ENCODE assay signal across 8 mouse cellular contexts in the genomic region with DNA sequence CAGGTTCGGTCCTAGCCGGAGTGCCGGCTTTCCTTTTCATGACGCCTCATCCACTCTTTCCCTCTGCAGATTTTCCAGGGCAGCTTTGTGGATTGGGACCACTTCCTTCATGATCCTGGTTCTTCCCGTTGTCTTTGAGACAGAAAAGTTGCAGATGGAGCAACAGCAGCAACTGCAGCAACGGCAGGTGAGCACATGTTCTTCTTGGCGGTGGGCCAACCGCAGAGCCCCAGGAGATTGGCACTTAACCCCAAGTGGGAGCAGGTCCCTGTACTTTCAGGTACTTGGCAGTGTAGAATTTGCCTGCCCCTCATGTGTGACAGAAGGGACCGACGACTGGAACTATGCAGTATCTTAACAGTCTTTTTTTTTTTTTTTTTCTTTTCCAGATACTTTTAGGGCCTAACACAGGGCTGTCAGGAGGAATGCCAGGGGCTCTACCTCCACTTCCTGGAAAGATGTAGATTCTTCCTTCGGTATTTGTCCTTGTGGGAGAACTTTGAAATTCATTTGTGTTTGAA. TPM values are rescaled to one million over a fixed set of nuclear protein-coding genes. Genes with fewer than 3 reads are reported as not detected.
DNase-seq lines count a peak whose midpoint lies in the region; ATAC-seq and TF ChIP-seq lines count a peak whose summit lies in the region.
"Not testable (repeated sequence)": the region's sequence is repeated elsewhere in the genome, so short reads cannot be mapped to it uniquely, and the experiment has no call there.

No protein-coding gene starts in this region.

- H3K9me3 ChIP-seq in ES-Bruce4 (replicated peaks; ENCODE audit: control insufficient read depth, insufficient read depth, low read length, poor library complexity, severe bottlenecking); embryonic facial prominence, embryonic 13.5 days; hindbrain, embryonic 15.5 days; liver, embryonic 15.5 days (replicated peaks); midbrain, embryonic 15.5 days; stomach, embryonic 15.5 days: not testable (repeated sequence)

- 70% methylated on average over 11 of the region's 11 CpGs for WGBS in embryonic facial prominence, embryonic 13.5 days
- 59% methylated on average over 11 of the region's 11 CpGs for WGBS in heart, adult 2 months
- WGBS in hindbrain, embryonic 15.5 days: 84% methylated on average over 11 of the region's 11 CpGs
- WGBS in liver, embryonic 15.5 days (ENCODE audit: insufficient replicate concordance): 73% methylated on average over 11 of the region's 11 CpGs
- WGBS in midbrain, embryonic 15.5 days: 86% methylated on average over 11 of the region's 11 CpGs
- 71% methylated on average over 11 of the region's 11 CpGs for WGBS in stomach, embryonic 15.5 days

- ATAC-seq in embryonic facial prominence, embryonic 13.5 days (ENCODE audit: insufficient number of reproducible peaks, insufficient read depth, low FRiP score, low TSS enrichment, low read depth); hindbrain, embryonic 15.5 days (ENCODE audit: low FRiP score, low read depth); liver, embryonic 15.5 days (ENCODE audit: insufficient read depth); midbrain, embryonic 15.5 days (replicated peaks); stomach, embryonic 15.5 days (ENCODE audit: insufficient read depth, low FRiP score, low read depth): not testable (repeated sequence)

- H3K27me3 ChIP-seq in ES-Bruce4 (ENCODE audit: control insufficient read depth, insufficient read depth, low read length, poor library complexity, severe bottlenecking); embryonic facial prominence, embryonic 13.5 days; heart, adult 2 months (ENCODE audit: control insufficient read depth, insufficient read depth, low read length); hindbrain, embryonic 15.5 days; liver, embryonic 15.5 days; midbrain, embryonic 15.5 days (replicated peaks); stomach, embryonic 15.5 days (replicated peaks): not testable (repeated sequence)

- intact Hi-C loops in heart, adult 2 months (cut with DNase I): loop anchor here (2.0 kb wide), 1 partner anchor 15 kb away; the partner anchor contains the start of gene Josd1

- not testable (repeated sequence) for TF ChIP-seq EP300 in ES-Bruce4 (IDR thresholded peaks at IDR 0.05; ENCODE audit: insufficient read depth, low read depth, low read length); heart, adult 2 months (IDR thresholded peaks at IDR 0.05; ENCODE audit: insufficient read depth, low read depth, low read length)

- DNase-seq in heart, adult 2 months; layer of hippocampus, adult 2 months (ENCODE audit: low spot score in 2 of 2): not testable (repeated sequence)

- H3K36me3 ChIP-seq in ES-Bruce4 (ENCODE audit: control insufficient read depth, insufficient read depth, low read length, poor library complexity, severe bottlenecking): peaks cover 47% of the 10 kb centered on the region
- H3K36me3 ChIP-seq in embryonic facial prominence, embryonic 13.5 days: peaks cover 58% of the 10 kb centered on the region
- not testable (repeated sequence) for H3K36me3 ChIP-seq in heart, adult 2 months (ENCODE audit: control insufficient read depth, insufficient read depth, low read length)
- peaks cover 40% of the 10 kb centered on the region for H3K36me3 ChIP-seq in hindbrain, embryonic 15.5 days
- H3K36me3 ChIP-seq in liver, embryonic 15.5 days (replicated peaks): peaks cover 54% of the 10 kb centered on the region
- H3K36me3 ChIP-seq in midbrain, embryonic 15.5 days (replicated peaks): peaks cover 35% of the 10 kb centered on the region
- peaks cover 25% of the 10 kb centered on the region; the same call in 1 of the 2 replicates for H3K36me3 ChIP-seq in stomach, embryonic 15.5 days

- H3K4me3 ChIP-seq in ES-Bruce4 (ENCODE audit: low read depth, low read length): peak overlapping the region; percentile 64
- peak overlapping the region; percentile 96 for H3K4me3 ChIP-seq in embryonic facial prominence, embryonic 13.5 days
- H3K4me3 ChIP-seq in heart, adult 2 months: peak overlapping the region; percentile 21
- peak overlapping the region; percentile 96 for H3K4me3 ChIP-seq in hindbrain, embryonic 15.5 days
- H3K4me3 ChIP-seq in layer of hippocampus, adult 2 months: peak overlapping the region; percentile 85
- H3K4me3 ChIP-seq in liver, embryonic 15.5 days (replicated peaks): peak overlapping the region; percentile 94
- peak overlapping the region; percentile 93 for H3K4me3 ChIP-seq in midbrain, embryonic 15.5 days
- H3K4me3 ChIP-seq in stomach, embryonic 15.5 days (replicated peaks): peak overlapping the region; percentile 94

- peak overlapping the region; percentile 92; the same call in 1 of the 2 replicates for H3K9ac ChIP-seq in ES-Bruce4 (ENCODE audit: low read depth, poor library complexity, severe bottlenecking)
- peak overlapping the region; percentile 87; the same call in 1 of the 2 replicates for H3K9ac ChIP-seq in embryonic facial prominence, embryonic 13.5 days
- not testable (repeated sequence) for H3K9ac ChIP-seq in heart, adult 2 months (ENCODE audit: low read depth, low read length); hindbrain, embryonic 15.5 days; midbrain, embryonic 15.5 days; stomach, embryonic 15.5 days
- H3K9ac ChIP-seq in liver, embryonic 15.5 days: peak overlapping the region; percentile 93; the same call in 1 of the 2 replicates

- TF ChIP-seq CTCF in ES-Bruce4 (IDR thresholded peaks at IDR 0.05; ENCODE audit: low read depth, low read length); heart, adult 2 months (IDR thresholded peaks at IDR 0.05); layer of hippocampus, adult 2 months (conservative IDR thresholded peaks at IDR 0.05): not testable (repeated sequence)

- H3K27ac ChIP-seq in ES-Bruce4 (ENCODE audit: insufficient read depth, low read length); embryonic facial prominence, embryonic 13.5 days; heart, adult 2 months; hindbrain, embryonic 15.5 days (replicated peaks); layer of hippocampus, adult 2 months; liver, embryonic 15.5 days (replicated peaks); midbrain, embryonic 15.5 days; stomach, embryonic 15.5 days: not testable (repeated sequence)

- not testable (repeated sequence) for H3K79me2 ChIP-seq in heart, adult 2 months (replicated peaks; ENCODE audit: control insufficient read depth, insufficient read depth, low read length)

- TF ChIP-seq POLR2A in ES-Bruce4 (IDR thresholded peaks at IDR 0.05; ENCODE audit: insufficient read depth, low read length); heart, adult 2 months (IDR thresholded peaks at IDR 0.05; ENCODE audit: insufficient read depth, low read depth, low read length): not testable (repeated sequence)

- peak overlapping the region; percentile 70 for H3K4me2 ChIP-seq in embryonic facial prominence, embryonic 13.5 days
- H3K4me2 ChIP-seq in hindbrain, embryonic 15.5 days: peak overlapping the region; percentile 83
- peak overlapping the region; percentile 75 for H3K4me2 ChIP-seq in liver, embryonic 15.5 days
- H3K4me2 ChIP-seq in midbrain, embryonic 15.5 days: peak overlapping the region; percentile 80; the same call in 1 of the 2 replicates
- peak overlapping the region; percentile 72 for H3K4me2 ChIP-seq in stomach, embryonic 15.5 days

- not testable (repeated sequence) for H3K4me1 ChIP-seq in ES-Bruce4 (ENCODE audit: control insufficient read depth, insufficient read depth, low read length); embryonic facial prominence, embryonic 13.5 days; heart, adult 2 months (ENCODE audit: control insufficient read depth, insufficient read depth, low read length); hindbrain, embryonic 15.5 days (replicated peaks); midbrain, embryonic 15.5 days; stomach, embryonic 15.5 days
- peaks cover 23% of the 10 kb centered on the region for H3K4me1 ChIP-seq in liver, embryonic 15.5 days (replicated peaks)

RNA-seq across cellular contexts. Expression of gene Tomm22, which starts 1.2 kb away (rescaled TPM):
- polyA plus RNA-seq in ES-Bruce4 (2011; ENCODE audit: insufficient read depth, insufficient read length, low read depth, missing spikeins): 131 and 145 TPM in 2 replicates
- 238 TPM in 2 replicates for polyA plus RNA-seq in embryonic facial prominence, embryonic 13.5 days (2015; fragmentation: Nextera tagmentation; extraction: Ambion mirVana)
- total RNA-seq in heart, adult 2 months (2021): 100 to 1,000 TPM in 1 of 2 experiments, 10 to 100 TPM in 1; 99.8 to 109 TPM
- 57.8 and 112 TPM in 2 replicates for polyA plus RNA-seq in heart, adult 2 months (2012; rRNA removed)
- 224 and 236 TPM in 2 replicates for polyA plus RNA-seq in hindbrain, embryonic 15.5 days (2015; fragmentation: Nextera tagmentation; extraction: Ambion mirVana)
- total RNA-seq in layer of hippocampus, adult 2 months (2021): 100 to 1,000 TPM in 1 of 2 experiments, 10 to 100 TPM in 1; 99.9 to 105 TPM
- polyA plus RNA-seq in liver, embryonic 15.5 days (2015; fragmentation: Nextera tagmentation; extraction: Ambion mirVana): 124 and 134 TPM in 2 replicates
- 222 and 226 TPM in 2 replicates for polyA plus RNA-seq in midbrain, embryonic 15.5 days (2015; fragmentation: Nextera tagmentation; extraction: Ambion mirVana)
- polyA plus RNA-seq in stomach, embryonic 15.5 days (2015; fragmentation: Nextera tagmentation; extraction: Ambion mirVana): 227 and 254 TPM in 2 replicates

RNA-seq across cellular contexts. Expression of gene Cby1, which starts 12.9 kb away (rescaled TPM):
- 22.0 and 28.7 TPM in 2 replicates for polyA plus RNA-seq in ES-Bruce4 (2011; ENCODE audit: insufficient read depth, insufficient read length, low read depth, missing spikeins)
- 60.7 and 66.0 TPM in 2 replicates for polyA plus RNA-seq in embryonic facial prominence, embryonic 13.5 days (2015; fragmentation: Nextera tagmentation; extraction: Ambion mirVana)
- total RNA-seq in heart, adult 2 months (2021): 10 to 100 TPM; 18.6 to 19.3 TPM
- polyA plus RNA-seq in heart, adult 2 months (2012; rRNA removed): 10.1 and 13.8 TPM in 2 replicates
- polyA plus RNA-seq in hindbrain, embryonic 15.5 days (2015; fragmentation: Nextera tagmentation; extraction: Ambion mirVana): 91.4 and 94.3 TPM in 2 replicates
- 10 to 100 TPM; 39.5 to 45.4 TPM for total RNA-seq in layer of hippocampus, adult 2 months (2021)
- 12.3 and 12.7 TPM in 2 replicates for polyA plus RNA-seq in liver, embryonic 15.5 days (2015; fragmentation: Nextera tagmentation; extraction: Ambion mirVana)
- polyA plus RNA-seq in midbrain, embryonic 15.5 days (2015; fragmentation: Nextera tagmentation; extraction: Ambion mirVana): 92.1 and 99.6 TPM in 2 replicates
- polyA plus RNA-seq in stomach, embryonic 15.5 days (2015; fragmentation: Nextera tagmentation; extraction: Ambion mirVana): 41.4 and 42.2 TPM in 2 replicates

RNA-seq across cellular contexts. Expression of gene Fam227a, which starts 13.1 kb away (rescaled TPM):
- 3.2 and 3.4 TPM in 2 replicates for polyA plus RNA-seq in ES-Bruce4 (2011; ENCODE audit: insufficient read depth, insufficient read length, low read depth, missing spikeins)
- polyA plus RNA-seq in embryonic facial prominence, embryonic 13.5 days (2015; fragmentation: Nextera tagmentation; extraction: Ambion mirVana): 2.2 and 2.5 TPM in 2 replicates
- total RNA-seq in heart, adult 2 months (2021): under 1 TPM; 0.75 to 0.84 TPM
- 1.2 and 1.4 TPM in 2 replicates for polyA plus RNA-seq in heart, adult 2 months (2012; rRNA removed)
- 4.5 and 4.9 TPM in 2 replicates for polyA plus RNA-seq in hindbrain, embryonic 15.5 days (2015; fragmentation: Nextera tagmentation; extraction: Ambion mirVana)
- 10 to 100 TPM; 12.3 to 13.1 TPM for total RNA-seq in layer of hippocampus, adult 2 months (2021)
- polyA plus RNA-seq in liver, embryonic 15.5 days (2015; fragmentation: Nextera tagmentation; extraction: Ambion mirVana): 0.05 and 0.12 TPM in 2 replicates
- 5.1 and 6.6 TPM in 2 replicates for polyA plus RNA-seq in midbrain, embryonic 15.5 days (2015; fragmentation: Nextera tagmentation; extraction: Ambion mirVana)
- polyA plus RNA-seq in stomach, embryonic 15.5 days (2015; fragmentation: Nextera tagmentation; extraction: Ambion mirVana): 1.3 and 1.4 TPM in 2 replicates

RNA-seq across cellular contexts. Expression of gene Josd1, which starts 15.8 kb away (rescaled TPM):
- 20.7 and 20.9 TPM in 2 replicates for polyA plus RNA-seq in ES-Bruce4 (2011; ENCODE audit: insufficient read depth, insufficient read length, low read depth, missing spikeins)
- 26.1 and 28.3 TPM in 2 replicates for polyA plus RNA-seq in embryonic facial prominence, embryonic 13.5 days (2015; fragmentation: Nextera tagmentation; extraction: Ambion mirVana)
- 10 to 100 TPM; 22.1 to 24.9 TPM for total RNA-seq in heart, adult 2 months (2021)
- 16.1 and 25.6 TPM in 2 replicates for polyA plus RNA-seq in heart, adult 2 months (2012; rRNA removed)
- polyA plus RNA-seq in hindbrain, embryonic 15.5 days (2015; fragmentation: Nextera tagmentation; extraction: Ambion mirVana): 23.2 and 24.5 TPM in 2 replicates
- total RNA-seq in layer of hippocampus, adult 2 months (2021): 10 to 100 TPM; 46.0 to 47.0 TPM
- 20.1 and 22.3 TPM in 2 replicates for polyA plus RNA-seq in liver, embryonic 15.5 days (2015; fragmentation: Nextera tagmentation; extraction: Ambion mirVana)
- 22.8 and 24.0 TPM in 2 replicates for polyA plus RNA-seq in midbrain, embryonic 15.5 days (2015; fragmentation: Nextera tagmentation; extraction: Ambion mirVana)
- polyA plus RNA-seq in stomach, embryonic 15.5 days (2015; fragmentation: Nextera tagmentation; extraction: Ambion mirVana): 21.2 and 22.0 TPM in 2 replicates

RNA-seq across cellular contexts. Expression of gene Gtpbp1, which starts 18.8 kb away (rescaled TPM):
- polyA plus RNA-seq in ES-Bruce4 (2011; ENCODE audit: insufficient read depth, insufficient read length, low read depth, missing spikeins): 32.4 and 38.3 TPM in 2 replicates
- polyA plus RNA-seq in embryonic facial prominence, embryonic 13.5 days (2015; fragmentation: Nextera tagmentation; extraction: Ambion mirVana): 39.8 and 42.2 TPM in 2 replicates
- total RNA-seq in heart, adult 2 months (2021): 10 to 100 TPM; 26.9 to 30.1 TPM
- polyA plus RNA-seq in heart, adult 2 months (2012; rRNA removed): 27.0 and 30.5 TPM in 2 replicates
- polyA plus RNA-seq in hindbrain, embryonic 15.5 days (2015; fragmentation: Nextera tagmentation; extraction: Ambion mirVana): 49.4 and 50.1 TPM in 2 replicates
- total RNA-seq in layer of hippocampus, adult 2 months (2021): 10 to 100 TPM; 52.4 to 59.1 TPM
- 29.9 and 33.5 TPM in 2 replicates for polyA plus RNA-seq in liver, embryonic 15.5 days (2015; fragmentation: Nextera tagmentation; extraction: Ambion mirVana)
- 53.7 and 57.4 TPM in 2 replicates for polyA plus RNA-seq in midbrain, embryonic 15.5 days (2015; fragmentation: Nextera tagmentation; extraction: Ambion mirVana)
- 28.2 and 29.3 TPM in 2 replicates for polyA plus RNA-seq in stomach, embryonic 15.5 days (2015; fragmentation: Nextera tagmentation; extraction: Ambion mirVana)

Comparison
In these comparisons a context has a peak if more than half of its experiments do, and no peak if none do; other contexts are left out.
1. H3K4me3 ChIP-seq: peak in every context shown above with its lines; median percentile 96 in embryonic facial prominence, embryonic 13.5 days; 96 in hindbrain, embryonic 15.5 days; 94 in liver, embryonic 15.5 days; 94 in stomach, embryonic 15.5 days; 93 in midbrain, embryonic 15.5 days; 85 in layer of hippocampus, adult 2 months; 64 in ES-Bruce4; 21 in heart, adult 2 months.